Mouse (Mus musculus) left cerebral cortex, postnatal 14 days (tissue): Measurements from ENCODE around the gene Hsd17b11. TPM values are rescaled to one million over a fixed set of nuclear protein-coding genes. Genes with fewer than 3 reads are reported as not detected.

Experiments
- DNase-seq, 2 experiments: peaks; one replicate each; pipeline ENCODE4 v3.0.0; 2021 to 2022; ENCODE audit warnings: low spot score in 2 of 2, mixed read lengths in 1 of 2
- intact Hi-C: fragments of 180-260 bp; cut with DNase I; formaldehyde crosslinking; loops from one replicate; pipeline ENCODE4 v1.15.1; 2025
- long read RNA-seq, 2 experiments: library from polyadenylated mRNA; stranded (forward); transcript quantifications; one replicate each; pipeline ENCODE4 v2.0.0; 2021
- total RNA-seq, 2 experiments: library from RNA; stranded (reverse); gene quantifications; 2 replicates each; pipeline ENCODE4 v1.2.3; 2021

Hsd17b11 gene
- total RNA-seq: 10 to 100 TPM; 30.3 to 32.4 TPM
- long read RNA-seq, experiment 1: 0 reads
- long read RNA-seq, experiment 2, partial matches to known transcripts: 2 of 2 reads
- long read RNA-seq, experiment 2, other reads (novel, unspliced or antisense): 0 of 2 reads

DNA sequence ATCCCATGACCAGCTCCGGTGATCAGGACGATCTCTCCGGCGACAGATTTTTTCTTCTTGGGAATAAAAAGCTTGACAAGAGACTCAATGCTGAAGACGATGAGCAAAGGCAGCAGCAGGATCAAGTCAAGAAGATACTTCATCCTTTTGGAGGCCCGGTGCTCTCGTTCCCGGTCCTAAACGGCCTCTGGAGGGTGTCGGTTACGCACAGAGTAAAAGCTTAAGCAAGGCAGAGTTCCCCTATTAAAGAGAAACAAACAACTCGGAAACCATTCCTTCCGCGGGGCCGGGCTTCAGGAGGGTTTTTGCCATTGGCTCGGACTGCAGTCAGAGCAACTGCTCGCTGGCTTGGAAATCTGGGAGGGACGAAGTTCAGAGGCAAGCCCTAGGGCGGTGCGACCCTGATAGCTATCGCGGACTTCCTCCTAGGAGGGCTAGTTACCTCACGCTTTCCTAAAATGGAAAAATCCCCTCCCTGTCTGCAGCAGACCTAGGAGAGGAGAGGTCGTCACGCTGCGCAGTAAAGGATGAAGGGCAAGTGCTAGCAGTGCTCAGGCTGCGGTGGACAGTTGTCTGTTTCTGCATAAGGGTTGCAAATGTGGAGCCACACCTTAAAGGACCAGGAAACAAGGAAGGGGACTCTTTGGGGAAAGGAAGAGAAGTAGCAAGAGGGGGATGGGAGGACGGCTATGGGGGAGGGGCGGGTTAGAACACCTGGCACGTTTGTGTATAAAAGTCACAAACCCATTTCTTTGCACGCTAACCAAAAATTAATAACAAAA, at the start of gene Hsd17b11:
Gene Hsd17b11 (minus strand): TSS at position 323 of the 782 bp plus-strand sequence.
- DNase-seq: peak; percentile 58 to 76
- intact Hi-C loops: no loop called here

DNA sequence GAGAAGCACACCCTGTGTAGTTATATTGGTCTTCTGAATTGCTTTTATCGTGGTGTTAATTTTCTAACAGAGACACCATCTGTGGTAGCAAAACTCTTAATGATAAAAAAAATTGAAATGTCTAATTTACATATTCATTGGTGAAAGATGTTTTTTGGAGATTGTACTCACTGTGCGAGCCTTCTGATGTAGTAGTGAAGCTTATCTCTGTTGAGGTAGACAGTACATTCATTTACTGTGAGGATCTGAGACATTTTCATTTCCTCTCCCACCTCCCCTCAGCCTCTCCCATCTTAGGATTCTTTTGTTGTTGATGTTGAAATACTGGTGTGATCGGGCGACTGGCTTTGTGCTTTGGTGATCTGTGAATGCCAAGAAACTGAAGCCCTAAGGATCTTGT, 49.3 kb upstream of the Hsd17b11 start:
- no peak for DNase-seq
- intact Hi-C loops: loop anchor here (5.0 kb wide), 1 partner anchor 271 kb away; no protein-coding TSS in a partner anchor

DNA sequence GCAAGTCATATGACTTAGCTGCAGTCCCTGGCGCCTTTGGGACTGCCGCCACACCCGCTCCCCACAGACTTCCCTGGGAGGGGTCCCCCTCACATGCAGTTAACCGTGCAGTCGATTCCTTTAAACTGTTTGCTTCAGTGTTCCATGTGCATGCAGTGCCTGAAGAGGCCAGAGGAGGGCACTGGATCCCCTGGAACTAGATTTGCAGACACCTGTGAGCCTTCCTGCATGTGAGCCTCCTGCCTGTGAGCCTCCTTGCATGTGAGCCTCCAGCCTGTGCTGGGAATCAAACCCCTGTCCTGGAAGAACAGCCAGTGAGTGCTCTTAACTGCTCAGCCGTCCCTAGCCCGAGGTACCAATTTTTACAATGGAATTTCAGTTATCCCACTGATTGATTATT, 47.0 kb upstream of the Hsd17b11 start:
- intact Hi-C loops: no loop called here
- no peak for DNase-seq

DNA sequence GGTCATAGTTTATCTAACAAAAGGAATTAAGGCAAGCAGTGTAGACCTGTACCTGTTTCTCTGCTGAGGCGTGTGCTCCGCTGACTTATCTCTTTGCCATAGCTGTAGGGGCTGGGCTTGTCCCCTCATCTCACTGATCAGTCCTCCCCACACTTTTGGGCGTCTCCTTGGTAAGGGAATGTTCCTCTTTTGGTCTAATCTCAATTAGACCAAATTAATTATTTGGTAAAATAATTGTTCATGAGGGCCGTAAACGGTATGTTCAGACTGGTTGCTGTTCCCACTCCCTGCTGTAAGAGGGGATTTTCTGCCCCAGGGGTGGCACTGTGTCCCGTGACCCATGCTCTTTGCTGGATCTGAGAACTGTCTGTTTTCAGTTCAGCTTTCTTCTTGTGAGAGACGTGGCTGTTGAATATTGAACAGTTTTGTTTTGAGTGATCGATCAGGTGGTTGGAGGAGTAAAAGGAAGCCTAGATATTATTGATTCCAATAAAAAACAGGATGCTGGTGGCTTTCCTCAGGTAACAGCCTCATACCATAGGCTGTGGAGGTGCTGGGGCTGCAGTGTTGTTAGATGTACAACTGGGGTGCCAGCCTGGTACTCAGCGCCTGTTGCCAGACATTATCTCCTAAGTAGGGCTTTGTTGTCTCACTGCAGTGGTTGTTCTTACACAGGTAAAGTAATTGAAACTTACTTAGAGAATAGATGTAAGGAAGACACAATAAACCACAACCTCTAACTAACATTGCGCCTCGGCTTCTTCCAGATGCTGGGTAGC, 41.2 kb upstream of the Hsd17b11 start:
- DNase-seq: no peak
- intact Hi-C loops: no loop called here

DNA sequence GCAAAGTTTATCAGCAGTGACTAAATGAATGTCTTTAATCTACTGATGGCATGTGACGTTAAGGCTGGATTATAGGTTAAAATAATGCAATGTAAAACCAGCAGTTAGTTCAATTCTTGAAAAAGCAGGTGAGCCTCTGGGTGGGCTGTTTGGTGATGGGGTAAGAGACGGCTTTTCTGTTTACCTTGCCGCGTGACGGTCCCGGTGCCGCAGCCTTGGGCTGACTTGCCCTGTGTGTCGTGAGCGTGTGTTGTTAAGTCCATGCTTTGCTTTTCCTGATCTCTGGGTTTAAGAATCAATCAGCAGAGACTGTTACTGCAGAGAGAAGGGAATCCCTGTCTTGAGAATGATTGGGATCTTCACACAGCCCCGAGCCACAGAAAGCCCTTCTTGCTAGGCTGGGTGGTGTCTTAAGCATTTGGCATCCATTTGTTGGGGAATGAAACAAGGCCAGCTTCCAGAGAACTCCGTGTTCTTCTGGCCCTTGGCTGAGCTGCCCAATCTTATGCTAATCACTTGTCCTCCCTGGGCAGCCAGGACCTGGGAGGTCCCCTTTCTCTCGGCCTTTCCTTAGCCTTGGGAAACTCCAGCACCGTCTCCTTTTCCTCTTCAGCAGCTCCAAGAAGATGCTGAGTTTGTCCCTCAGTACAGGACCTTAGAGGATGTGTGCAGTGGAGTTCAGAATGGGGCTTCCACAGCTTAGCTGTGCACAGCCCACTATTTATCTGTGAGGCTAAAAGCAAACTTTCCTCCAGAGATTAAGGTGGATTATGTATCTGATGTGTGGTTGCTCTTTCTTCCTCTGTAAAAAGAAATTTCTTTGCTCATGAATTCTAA, 40.4 kb upstream of the Hsd17b11 start:
- intact Hi-C loops: no loop called here
- DNase-seq: no peak

DNA sequence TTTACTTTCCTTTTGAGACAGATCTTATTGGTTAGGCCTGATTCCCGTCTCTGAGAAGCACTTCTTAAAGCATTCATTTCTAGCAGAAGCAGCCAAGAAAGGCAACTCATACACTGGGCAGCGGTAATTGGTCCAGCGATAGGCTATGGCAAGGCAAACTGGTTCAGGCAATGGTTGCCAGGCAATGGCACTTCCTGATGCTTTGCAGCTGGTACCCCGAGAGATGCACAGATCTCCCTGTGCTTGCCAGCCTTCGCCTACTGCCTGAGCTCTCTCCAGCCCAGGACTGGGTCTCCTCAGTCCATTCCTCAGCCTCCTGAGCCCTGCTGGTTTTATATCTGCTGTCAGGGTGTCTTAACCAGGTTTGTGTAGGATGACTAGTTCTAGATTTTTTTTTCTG, 38.7 kb upstream of the Hsd17b11 start:
- intact Hi-C loops: no loop called here

DNA sequence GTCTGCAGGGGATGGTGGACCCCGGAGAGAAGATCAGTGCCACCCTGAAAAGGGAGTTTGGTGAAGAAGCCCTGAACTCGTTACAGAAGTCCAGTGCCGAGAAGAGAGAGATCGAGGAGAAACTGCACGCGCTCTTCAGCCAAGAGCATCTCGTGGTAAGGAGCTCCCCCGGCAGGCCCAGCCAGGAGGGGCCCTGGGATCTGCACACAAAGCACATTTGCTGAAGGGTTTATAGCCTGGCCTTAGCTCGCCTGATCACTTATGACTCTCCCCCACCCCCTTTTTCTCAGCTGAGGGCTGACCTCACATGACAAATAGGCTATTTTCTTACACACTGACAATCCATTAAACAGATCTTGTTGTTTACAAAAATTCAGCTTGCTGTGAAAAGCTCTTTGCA, 37.9 kb upstream of the Hsd17b11 start:
- intact Hi-C loops: no loop called here
- no peak for DNase-seq

More for the DNA sequence above, 38.7 kb upstream of the Hsd17b11 start:
- DNase-seq: no peak

DNA sequence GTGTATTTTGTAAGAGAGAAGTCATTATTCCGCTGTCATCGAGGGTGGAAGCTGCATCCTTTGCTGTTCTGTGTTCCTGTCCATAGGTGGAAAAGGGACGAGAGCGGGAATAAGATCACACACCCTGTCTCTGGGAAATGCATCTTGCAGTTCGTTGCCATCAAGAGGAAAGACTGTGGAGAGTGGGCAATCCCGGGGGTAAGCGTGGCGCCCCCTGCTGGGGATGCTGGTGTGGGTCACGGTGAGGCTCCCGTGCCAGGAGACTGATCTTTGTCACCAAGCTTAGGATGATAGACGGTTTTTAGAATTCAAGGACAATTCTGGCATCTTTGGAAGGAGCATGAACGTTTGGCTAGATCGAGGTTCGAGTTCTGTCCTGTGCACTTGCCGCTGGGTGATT, 36.3 kb upstream of the Hsd17b11 start:
- DNase-seq: peak in 1 of 2 experiments; percentile 51
- intact Hi-C loops: no loop called here

DNA sequence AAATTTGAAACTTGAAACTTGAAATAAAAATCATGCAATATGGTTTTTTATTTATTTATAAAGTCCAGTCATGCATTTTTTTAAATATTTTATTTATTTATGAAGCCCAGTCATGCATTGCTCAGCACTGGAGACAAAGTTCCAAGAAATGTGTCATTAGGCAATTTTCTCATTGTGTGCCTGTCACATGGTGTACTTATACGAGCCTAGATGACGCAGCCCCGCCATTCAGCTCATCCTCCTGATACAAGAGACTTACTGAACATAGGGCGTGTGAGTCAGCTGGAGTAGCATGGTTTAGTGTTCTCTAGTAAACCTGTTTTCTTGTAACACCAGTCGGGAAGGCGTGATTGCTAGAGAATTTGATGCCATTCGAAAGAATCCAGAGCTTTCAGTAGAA, 34.6 kb upstream of the Hsd17b11 start:
- no peak for DNase-seq
- intact Hi-C loops: no loop called here

DNA sequence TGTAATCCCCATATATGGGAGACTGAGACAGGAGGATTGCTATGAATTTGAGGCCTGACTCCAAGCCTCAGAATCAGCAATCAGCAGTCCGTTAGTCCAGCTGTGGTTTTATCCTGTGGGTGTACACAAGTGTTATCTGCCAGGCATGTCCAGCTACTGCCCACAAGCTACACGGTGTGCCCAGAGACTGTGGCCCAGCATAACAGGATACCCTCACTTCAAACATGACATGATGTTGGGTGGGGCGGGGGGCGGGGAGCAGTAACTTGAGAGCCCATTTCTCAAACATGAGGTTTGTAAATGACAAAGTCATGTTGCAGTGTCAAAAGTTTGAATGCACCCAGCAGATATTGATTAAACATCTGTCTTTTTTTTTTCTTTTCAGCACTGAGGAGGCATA, 34.1 kb upstream of the Hsd17b11 start:
- DNase-seq: no peak
- intact Hi-C loops: no loop called here

DNA sequence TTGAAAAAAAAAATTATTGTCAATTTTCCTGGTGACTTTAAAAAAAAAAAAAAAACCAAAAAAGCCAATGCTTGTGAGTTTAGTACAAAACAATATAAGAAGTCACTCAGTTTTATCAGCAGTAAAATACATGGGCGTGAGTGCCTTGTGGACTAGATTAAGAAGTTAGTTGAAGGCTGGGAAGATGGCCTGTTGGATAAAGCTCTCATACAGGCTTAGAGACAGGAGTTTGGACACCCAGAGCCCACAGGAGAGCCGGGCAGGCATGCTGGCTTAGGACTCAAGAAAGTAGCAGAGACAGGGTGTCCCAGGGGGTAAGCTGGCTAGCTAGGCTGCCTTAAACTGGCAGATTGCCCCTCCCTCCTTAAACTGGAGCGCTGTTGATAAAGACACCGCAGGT, 33.2 kb upstream of the Hsd17b11 start:
- intact Hi-C loops: no loop called here
- DNase-seq: no peak

DNA sequence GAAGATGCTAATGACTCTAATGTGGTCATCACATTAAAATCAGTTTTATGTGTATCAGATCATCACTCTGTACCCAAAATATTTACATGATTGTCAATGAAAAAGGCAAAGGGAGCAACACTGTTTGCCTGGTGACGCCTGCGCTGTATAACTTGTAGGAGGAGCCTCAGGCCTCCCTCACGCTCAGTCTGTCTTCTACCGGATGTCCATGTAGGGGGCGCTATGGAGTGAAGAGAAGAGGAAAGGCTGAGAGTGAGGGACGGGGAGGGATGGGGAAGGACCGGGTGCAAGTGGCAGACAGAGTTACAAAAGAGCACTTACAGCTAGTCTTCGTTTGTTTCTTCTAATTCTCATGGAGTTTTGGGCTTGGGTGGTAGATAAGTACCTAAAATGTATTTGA, 31.2 kb upstream of the Hsd17b11 start:
- no peak for DNase-seq
- intact Hi-C loops: no loop called here

DNA sequence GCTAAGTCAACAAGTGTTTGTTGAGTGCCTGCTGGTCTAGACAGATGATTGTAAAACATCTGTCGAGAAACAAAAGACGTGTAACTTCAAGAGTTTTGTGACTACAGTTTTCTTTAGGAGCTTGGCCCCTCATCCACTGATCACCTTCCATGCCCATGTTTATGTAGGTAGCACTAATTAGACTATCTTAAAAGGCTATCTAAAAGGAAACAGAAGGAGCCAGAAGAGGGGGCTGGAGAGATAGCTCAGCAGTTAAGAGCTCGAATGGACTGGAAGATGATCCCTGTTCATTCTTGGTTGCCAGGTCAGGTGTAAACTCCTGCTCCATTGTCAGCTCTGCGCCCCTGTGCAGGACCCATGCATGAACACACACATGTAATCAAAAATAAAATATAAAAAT, 26.4 kb upstream of the Hsd17b11 start:
- intact Hi-C loops: no loop called here
- DNase-seq: no peak

DNA sequence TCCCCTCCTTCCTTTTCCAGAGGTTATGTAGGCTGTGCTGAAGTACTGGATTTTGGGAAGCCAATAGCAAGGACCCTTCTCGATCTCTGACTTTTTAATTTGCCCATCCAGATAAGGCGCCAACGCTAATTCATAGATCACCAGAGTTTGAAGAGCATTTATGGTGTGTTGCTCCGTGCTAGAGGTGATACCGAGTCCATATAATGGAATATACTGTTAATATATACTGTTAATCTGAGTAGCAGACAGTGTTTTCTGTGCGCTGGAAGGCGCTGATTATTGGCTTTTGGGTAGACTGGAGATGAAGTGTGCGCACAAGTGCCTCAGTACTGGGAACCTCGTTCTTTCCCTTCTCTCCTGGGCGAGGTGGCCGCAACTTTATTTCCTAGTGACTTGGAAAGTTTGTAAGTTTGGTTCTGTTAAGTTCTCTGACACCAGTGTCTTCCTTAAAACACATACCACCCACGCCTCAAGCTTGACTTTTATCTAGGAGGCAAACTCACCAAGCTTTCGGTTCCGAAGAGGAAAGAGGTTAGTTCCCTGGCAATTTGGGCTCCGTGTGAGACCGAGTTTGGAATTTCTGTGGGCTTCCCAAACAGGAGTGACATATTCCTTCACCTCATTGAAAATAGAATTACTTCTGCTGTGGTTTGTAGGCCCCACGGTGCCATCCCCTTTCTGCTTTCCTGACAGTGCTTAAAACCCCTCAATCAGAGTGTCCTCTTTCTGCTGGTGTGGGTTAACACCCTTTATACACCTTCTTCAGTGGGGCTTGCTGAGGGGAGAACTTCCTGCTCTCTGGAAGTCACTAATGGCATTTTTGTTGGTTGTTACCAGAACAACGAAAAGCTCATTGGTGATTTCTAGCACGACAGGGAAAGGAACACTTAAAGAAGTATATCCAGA, 25.7 kb upstream of the Hsd17b11 start:
- intact Hi-C loops: no loop called here
- no peak for DNase-seq

DNA sequence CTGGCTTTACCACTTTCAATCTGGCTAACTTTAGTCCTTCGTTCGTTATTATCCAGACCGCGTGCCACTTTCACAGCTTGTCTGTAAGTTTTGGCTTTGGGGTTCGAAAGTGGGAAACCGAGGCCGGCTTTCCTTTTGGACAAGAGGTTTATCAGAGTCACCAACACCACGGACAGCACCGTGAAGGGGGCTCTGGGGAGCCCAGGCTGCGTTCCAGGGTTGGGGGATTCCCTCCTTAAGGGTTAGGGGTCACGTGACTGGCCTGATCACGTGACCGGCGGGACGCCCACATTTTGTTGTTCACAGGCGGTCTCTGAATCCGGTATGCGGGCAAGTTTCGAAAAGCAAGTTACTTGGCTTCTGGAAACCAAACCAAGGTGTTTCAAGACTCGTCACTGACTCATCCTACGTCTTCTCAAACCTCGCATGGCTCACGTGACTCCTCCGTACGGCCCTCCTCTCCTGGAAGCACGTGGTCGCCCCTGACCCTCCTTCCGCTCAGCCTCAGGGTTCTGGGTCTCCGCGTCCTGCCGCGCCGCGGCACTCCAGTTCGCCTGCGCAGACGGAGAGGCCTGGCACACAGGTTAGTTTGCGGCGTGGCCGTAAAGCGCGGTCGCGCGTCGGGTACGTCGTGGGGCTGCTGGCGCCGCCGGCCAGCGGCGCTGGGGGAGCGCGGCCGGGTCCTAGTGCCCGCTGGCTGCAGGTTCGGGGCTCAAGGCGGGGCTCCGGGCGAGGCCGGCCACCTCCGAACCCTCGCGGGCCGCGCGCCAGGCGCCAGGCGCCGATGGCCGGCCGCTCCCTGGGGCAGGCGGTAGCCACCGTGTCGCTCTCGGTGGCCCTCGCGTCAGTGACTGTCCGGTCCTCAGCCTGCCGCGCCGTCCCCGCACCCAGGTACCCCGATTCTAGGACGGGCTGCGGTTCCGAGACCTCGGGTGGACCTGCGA, 24.8 kb upstream of the Hsd17b11 start, which contains the start of gene Nudt9:
Gene Nudt9 (plus strand): TSS at position 51 of the 944 bp plus-strand sequence.
- intact Hi-C loops: no loop called here
- peak; percentile 98 for DNase-seq

DNA sequence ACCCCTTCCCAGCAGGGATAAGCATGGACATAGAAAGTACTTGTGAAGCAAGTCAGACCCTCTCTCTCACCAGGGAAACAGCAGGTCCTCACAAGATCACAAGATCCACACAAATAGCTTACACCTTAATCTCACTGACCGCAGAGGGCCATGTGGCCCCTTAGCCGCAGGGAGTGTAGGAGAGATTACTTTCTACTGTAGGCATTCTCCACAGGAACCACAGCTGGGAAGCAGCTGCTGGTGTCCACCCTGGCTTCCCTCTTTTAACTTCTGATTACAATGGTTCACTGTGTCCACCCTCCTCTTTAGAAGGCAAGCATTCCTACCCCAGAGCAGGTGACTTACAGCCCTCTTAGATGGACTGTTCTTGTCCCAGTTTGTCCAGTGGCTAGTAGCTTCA, 22.0 kb upstream of the Hsd17b11 start:
- intact Hi-C loops: no loop called here

DNA sequence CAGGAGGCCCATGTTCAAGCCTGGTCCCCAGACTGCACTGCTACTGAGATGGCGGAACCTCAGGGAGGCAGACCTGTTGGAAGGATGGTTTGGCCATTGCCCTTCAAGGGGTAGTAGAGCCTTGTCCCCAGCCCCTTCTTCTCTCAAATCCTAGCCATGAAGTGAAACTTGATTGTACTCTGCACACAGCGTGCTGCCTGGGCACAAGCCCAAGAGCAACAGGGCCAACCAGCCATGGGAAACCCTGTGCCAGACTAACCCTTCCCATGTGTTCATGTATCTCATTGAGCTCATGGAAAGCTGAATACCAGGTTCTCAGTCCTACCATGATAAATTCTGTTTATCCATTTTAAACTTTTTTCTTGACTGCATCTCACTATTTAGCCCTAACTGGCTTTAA, 21.2 kb upstream of the Hsd17b11 start:
- intact Hi-C loops: no loop called here
- DNase-seq: no peak

More for the DNA sequence above, 22.0 kb upstream of the Hsd17b11 start:
- DNase-seq: no peak
